Mouse (Mus musculus): ENCODE results near the gene Utrn.

DNA sequence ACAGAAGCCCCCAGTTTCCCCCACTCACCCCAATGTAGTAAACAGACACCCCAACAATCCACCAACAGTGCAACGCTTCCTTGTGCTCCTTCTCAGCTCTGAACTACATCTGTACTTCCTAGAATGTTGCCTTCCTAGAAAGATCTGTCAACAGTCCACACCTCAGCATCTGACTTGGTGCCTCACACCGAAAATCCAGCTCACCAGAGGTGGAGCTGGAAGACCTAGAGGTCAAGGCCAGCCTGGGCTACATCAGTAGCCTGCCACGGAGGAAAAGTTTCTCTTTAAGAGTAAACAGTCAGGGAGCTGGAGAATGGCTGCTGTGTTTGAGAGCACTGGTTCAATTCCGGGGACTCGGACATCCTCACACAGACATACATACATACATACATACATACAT lies 56.5 kb downstream of the Utrn start:
- TF ChIP-seq CTCF (IDR thresholded peaks at IDR 0.05; ENCODE audit: control insufficient read depth, insufficient read depth, insufficient replicate concordance, low read depth, low read length) (no peak), POLR2A (IDR thresholded peaks at IDR 0.05; ENCODE audit: control insufficient read depth, low read depth, low read length) (no peak)

Data from testis, adult 2 months (tissue).